Mouse (Mus musculus): ENCODE results near the gene Bcat2.

GRCm38 (mm10) chr7:45597527-45597926, 27.6 kb downstream of the Bcat2 start:
- TF ChIP-seq HCFC1 (IDR thresholded peaks at IDR 0.05; ENCODE audit: borderline replicate concordance, insufficient read depth, low read length) (no peak), CHD2 (IDR thresholded peaks at IDR 0.05; ENCODE audit: low read depth, low read length) (no peak)
